Comparison of ENCODE assay signal across 18 mouse cellular contexts in genomic region chr5:28495712-28496650, GRCm38 (mm10). TPM values are rescaled to one million over a fixed set of nuclear protein-coding genes. Genes with fewer than 3 reads are reported as not detected.
DNase-seq lines count a peak whose midpoint lies in the region; ATAC-seq and TF ChIP-seq lines count a peak whose summit lies in the region.
"Had no signal": no experiment of that assay in that cellular context is flagged by ENCODE, and none has a peak within 500 bp of the region (broad histone marks: within the 10 kb centered on the region; RNA-seq: fewer than 3 reads in every experiment).

No protein-coding gene starts in this region.

- no peak overlapping the region for H3K9ac ChIP-seq in liver, embryonic 15.5 days
- H3K9ac ChIP-seq in liver, embryonic 11.5 days (ENCODE audit: low read depth, low read length): no peak overlapping the region
- no peak overlapping the region for H3K9ac ChIP-seq in intestine, postnatal 0 days (ENCODE audit: low read depth, low read length)
- no peak overlapping the region for H3K9ac ChIP-seq in lung, postnatal 0 days (replicated peaks; ENCODE audit: low read depth)
- H3K9ac ChIP-seq in stomach, embryonic 16.5 days (ENCODE audit: low read length): peak overlapping the region; percentile 19; the same call in 1 of the 2 replicates
- no peak overlapping the region for H3K9ac ChIP-seq in hindbrain, embryonic 12.5 days
- H3K9ac ChIP-seq: forebrain, embryonic 13.5 days; hindbrain, embryonic 14.5 days; limb, embryonic 13.5 days had no signal

- H3K27ac ChIP-seq in liver, embryonic 15.5 days (replicated peaks): no peak overlapping the region
- no peak overlapping the region for H3K27ac ChIP-seq in liver, embryonic 11.5 days (ENCODE audit: low read depth, low read length)
- H3K27ac ChIP-seq in intestine, postnatal 0 days (ENCODE audit: low read depth, low read length): no peak overlapping the region; the same call in 1 of the 2 replicates
- peak overlapping the region; percentile 34; the same call in 1 of the 2 replicates for H3K27ac ChIP-seq in lung, postnatal 0 days (ENCODE audit: low read length)
- H3K27ac ChIP-seq in stomach, embryonic 16.5 days (ENCODE audit: low read length): peak overlapping the region; percentile 92
- no peak overlapping the region for H3K27ac ChIP-seq in hindbrain, embryonic 12.5 days
- H3K27ac ChIP-seq: forebrain, embryonic 13.5 days; heart, adult 2 months; hindbrain, embryonic 14.5 days; kidney, postnatal 0 days; limb, embryonic 13.5 days had no signal

- H3K4me2 ChIP-seq in liver, embryonic 15.5 days: no peak overlapping the region
- no peak overlapping the region for H3K4me2 ChIP-seq in liver, embryonic 11.5 days
- H3K4me2 ChIP-seq in intestine, postnatal 0 days (replicated peaks; ENCODE audit: low read depth): no peak overlapping the region
- H3K4me2 ChIP-seq in lung, postnatal 0 days (replicated peaks; ENCODE audit: low read depth, low read length): no peak overlapping the region
- no peak overlapping the region for H3K4me2 ChIP-seq in stomach, embryonic 16.5 days (ENCODE audit: low read depth, low read length)
- H3K4me2 ChIP-seq in hindbrain, embryonic 12.5 days (replicated peaks): no peak overlapping the region
- H3K4me2 ChIP-seq: forebrain, embryonic 13.5 days; hindbrain, embryonic 14.5 days; limb, embryonic 13.5 days had no signal

- no peak overlapping the region for H3K4me3 ChIP-seq in liver, embryonic 15.5 days (replicated peaks)
- H3K4me3 ChIP-seq in liver, embryonic 11.5 days (ENCODE audit: low read depth, low read length): no peak overlapping the region
- H3K4me3 ChIP-seq in intestine, postnatal 0 days (ENCODE audit: low read depth, low read length): no peak overlapping the region
- H3K4me3 ChIP-seq in lung, postnatal 0 days (ENCODE audit: low read depth, low read length): no peak overlapping the region
- H3K4me3 ChIP-seq in stomach, embryonic 16.5 days (replicated peaks; ENCODE audit: low read length): no peak overlapping the region
- no peak overlapping the region for H3K4me3 ChIP-seq in hindbrain, embryonic 12.5 days
- H3K4me3 ChIP-seq: forebrain, embryonic 13.5 days; heart, adult 2 months; limb, embryonic 13.5 days had no signal

- no peaks in the 10 kb centered on the region; the same call in 1 of the 2 replicates for H3K4me1 ChIP-seq in liver, embryonic 15.5 days (replicated peaks)
- H3K4me1 ChIP-seq in liver, embryonic 11.5 days (replicated peaks; ENCODE audit: control insufficient read depth, insufficient read depth, low read length): no peaks in the 10 kb centered on the region; the same call in 1 of the 2 replicates
- no peaks in the 10 kb centered on the region for H3K4me1 ChIP-seq in intestine, postnatal 0 days (replicated peaks; ENCODE audit: control insufficient read depth, insufficient read depth, low read length)
- no peaks in the 10 kb centered on the region for H3K4me1 ChIP-seq in lung, postnatal 0 days (ENCODE audit: insufficient read depth, low read depth, low read length)
- H3K4me1 ChIP-seq in stomach, embryonic 16.5 days (ENCODE audit: control insufficient read depth, insufficient read depth, low read length): 0 out of 2 replicates have a peak, but pooled peaks cover 17% of the 10 kb centered on the region
- H3K4me1 ChIP-seq in hindbrain, embryonic 12.5 days: no peaks in the 10 kb centered on the region
- H3K4me1 ChIP-seq: forebrain, embryonic 13.5 days; limb, embryonic 13.5 days had no signal

- intact Hi-C loops in left cerebral cortex, postnatal 36 days (cut with DNase I): no loop called here

- no peak for TF ChIP-seq CTCF in intestine, postnatal 0 days (IDR thresholded peaks at IDR 0.05; ENCODE audit: low read depth)
- TF ChIP-seq CTCF in lung, postnatal 0 days (IDR thresholded peaks at IDR 0.05): no peak

- 0 out of 2 replicates have a peak, but pooled peaks have one; percentile 12 for TF ChIP-seq EP300 in lung, postnatal 0 days (IDR thresholded peaks at IDR 0.05)

- ATAC-seq in liver, embryonic 15.5 days (ENCODE audit: insufficient read depth): peak; percentile 9; the same call in 1 of the 2 replicates
- no peak for ATAC-seq in liver, embryonic 11.5 days (replicated peaks; ENCODE audit: low FRiP score)
- peak; percentile 64 for ATAC-seq in intestine, postnatal 0 days
- ATAC-seq in lung, postnatal 0 days: peak; percentile 82
- ATAC-seq in stomach, embryonic 16.5 days (ENCODE audit: insufficient read depth, low FRiP score): peak; percentile 81
- ATAC-seq in hindbrain, embryonic 12.5 days (ENCODE audit: low FRiP score): no peak
- ATAC-seq: forebrain, embryonic 13.5 days had no signal

- 55% methylated on average over 3 of the region's 3 CpGs for WGBS in liver, embryonic 15.5 days (ENCODE audit: insufficient replicate concordance)
- 78% methylated on average over 3 of the region's 3 CpGs for WGBS in liver, embryonic 11.5 days
- WGBS in intestine, postnatal 0 days: 55% methylated on average over 3 of the region's 3 CpGs
- 58% methylated on average over 3 of the region's 3 CpGs for WGBS in lung, postnatal 0 days
- WGBS in stomach, embryonic 16.5 days: 63% methylated on average over 3 of the region's 3 CpGs
- WGBS in hindbrain, embryonic 12.5 days: 90% methylated on average over 3 of the region's 3 CpGs

- no peaks in the 10 kb centered on the region for H3K27me3 ChIP-seq in liver, embryonic 15.5 days
- no peaks in the 10 kb centered on the region for H3K27me3 ChIP-seq in liver, embryonic 11.5 days (replicated peaks; ENCODE audit: control insufficient read depth, insufficient read depth, low read length)
- H3K27me3 ChIP-seq in intestine, postnatal 0 days (replicated peaks; ENCODE audit: control insufficient read depth, insufficient read depth, low read length): no peaks in the 10 kb centered on the region
- no peaks in the 10 kb centered on the region for H3K27me3 ChIP-seq in lung, postnatal 0 days (replicated peaks; ENCODE audit: insufficient read depth, low read length)
- no peaks in the 10 kb centered on the region for H3K27me3 ChIP-seq in stomach, embryonic 16.5 days (ENCODE audit: control insufficient read depth, insufficient read depth, low read length)
- no peaks in the 10 kb centered on the region for H3K27me3 ChIP-seq in hindbrain, embryonic 12.5 days
- H3K27me3 ChIP-seq: forebrain, embryonic 13.5 days; limb, embryonic 13.5 days had no signal

- no peak for DNase-seq in liver, embryonic 11.5 days (ENCODE audit: low spot score)
- DNase-seq in lung, postnatal 0 days (ENCODE audit: low spot score): peak; percentile 74
- DNase-seq in left cerebral cortex, postnatal 36 days (ENCODE audit: low spot score in 2 of 2): no peak
- DNase-seq: adrenal gland, postnatal 10 days; cerebellum, adult 2 months; heart, adult 2 months; layer of hippocampus, postnatal 36 days; right cerebral cortex, postnatal 14 days; thymus, adult 18-20 months had no signal

- H3K9me3 ChIP-seq in liver, embryonic 15.5 days (replicated peaks): no peaks in the 10 kb centered on the region
- no peaks in the 10 kb centered on the region for H3K9me3 ChIP-seq in liver, embryonic 11.5 days (ENCODE audit: control insufficient read depth, low read length)
- H3K9me3 ChIP-seq in intestine, postnatal 0 days (ENCODE audit: control insufficient read depth): no peaks in the 10 kb centered on the region
- H3K9me3 ChIP-seq in lung, postnatal 0 days (ENCODE audit: low read length): no peaks in the 10 kb centered on the region
- no peaks in the 10 kb centered on the region for H3K9me3 ChIP-seq in stomach, embryonic 16.5 days (replicated peaks; ENCODE audit: control insufficient read depth, low read length)
- no peaks in the 10 kb centered on the region for H3K9me3 ChIP-seq in hindbrain, embryonic 12.5 days (replicated peaks)
- H3K9me3 ChIP-seq: forebrain, embryonic 13.5 days; limb, embryonic 13.5 days had no signal

- H3K36me3 ChIP-seq in liver, embryonic 15.5 days (replicated peaks): no peaks in the 10 kb centered on the region
- no peaks in the 10 kb centered on the region for H3K36me3 ChIP-seq in liver, embryonic 11.5 days (ENCODE audit: control insufficient read depth, insufficient read depth, low read length)
- no peaks in the 10 kb centered on the region for H3K36me3 ChIP-seq in intestine, postnatal 0 days (ENCODE audit: control insufficient read depth, insufficient read depth)
- no peaks in the 10 kb centered on the region for H3K36me3 ChIP-seq in lung, postnatal 0 days (ENCODE audit: insufficient read depth, low read length)
- no peaks in the 10 kb centered on the region for H3K36me3 ChIP-seq in stomach, embryonic 16.5 days (ENCODE audit: control insufficient read depth, insufficient read depth, low read length)
- no peaks in the 10 kb centered on the region for H3K36me3 ChIP-seq in hindbrain, embryonic 12.5 days
- H3K36me3 ChIP-seq: limb, embryonic 13.5 days had no signal

RNA-seq across cellular contexts. Expression of gene Shh, which starts 28.9 kb away (rescaled TPM):
- polyA plus RNA-seq in liver, embryonic 15.5 days (2015; fragmentation: Nextera tagmentation; extraction: Ambion mirVana): not detected in 2 replicates
- polyA plus RNA-seq in liver, embryonic 11.5 days (2014; fragmentation: Nextera tagmentation; extraction: Ambion mirVana): 0.14 and 0.21 TPM in 2 replicates
- polyA plus RNA-seq in intestine, postnatal 0 days (2015; fragmentation: Nextera tagmentation; extraction: Ambion mirVana): 0.18 and 0.23 TPM in 2 replicates
- polyA plus RNA-seq in lung, postnatal 0 days (2015; fragmentation: Nextera tagmentation; extraction: Ambion mirVana): 9.7 and 11.7 TPM in 2 replicates
- polyA plus RNA-seq in stomach, embryonic 16.5 days (2015; fragmentation: Nextera tagmentation; extraction: Ambion mirVana): 3.4 and 4.1 TPM in 2 replicates
- total RNA-seq in left cerebral cortex, postnatal 36 days (2021): 1 to 10 TPM; 2.7 to 3.5 TPM
- polyA plus RNA-seq in hindbrain, embryonic 12.5 days (2016; fragmentation: Nextera tagmentation; extraction: Ambion mirVana): 4.7 and 5.6 TPM in 2 replicates
- total RNA-seq: heart, adult 2 months; megakaryocyte, adult 5-6 weeks had no signal
- polyA plus RNA-seq: heart, adult 2 months; limb, embryonic 13.5 days had no signal

Comparison
In these comparisons a context has a peak if more than half of its experiments do, and no peak if none do; other contexts are left out.
1. ATAC-seq: peak in liver, embryonic 15.5 days (single experiment), intestine, postnatal 0 days (single experiment), lung, postnatal 0 days (single experiment) and stomach, embryonic 16.5 days (single experiment); none in liver, embryonic 11.5 days (single experiment) and hindbrain, embryonic 12.5 days (single experiment).
2. H3K27ac ChIP-seq: peak in lung, postnatal 0 days (single experiment) and stomach, embryonic 16.5 days (single experiment); none in liver, embryonic 15.5 days (single experiment), liver, embryonic 11.5 days (single experiment), intestine, postnatal 0 days (single experiment) and hindbrain, embryonic 12.5 days (single experiment).